Mouse (Mus musculus): ENCODE measurements around the gene Runx1.

GRCm38 (mm10) chr16:92573193-92573592, 252.8 kb downstream of the Runx1 start:
- TF ChIP-seq GATA1 (IDR thresholded peaks at IDR 0.05; ENCODE audit: borderline replicate concordance, low read length) = no peak
- no peak for TF ChIP-seq FLI1 (IDR thresholded peaks at IDR 0.05; ENCODE audit: low read length)

Measured in megakaryocyte, embryonic 14.5 days (primary cell).